Mouse (Mus musculus) mouse embryonic stem cell (cell line): ENCODE data around the gene Ulk2.
"Not testable (repeated sequence)": the region's sequence is repeated elsewhere in the genome, so short reads cannot be mapped to it uniquely, and the experiment has no call there.

Source experiments
- in situ Hi-C, 2 experiments: fragments of 300-500 bp; cut with MboI; formaldehyde crosslinking; loops; 1 replicate in 1 of 2; 3 replicates in 1 of 2; pipeline ENCODE4 v1.14.3; 2019 to 2020; ENCODE audit warnings: low sequenced_read_pairs in 2 of 2, low pct_unique_long_range_greater_than_20kb in 1 of 2, mixed read lengths in 1 of 2; ENCODE audit not compliant: unreplicated experiment in 1 of 2

Ulk2 gene

GRCm38 (mm10) chr11:61782526-61782925 lies 72.3 kb downstream of the Ulk2 start:
- in situ Hi-C loops: not testable (repeated sequence)

GRCm38 (mm10) chr11:61774551-61775149 lies 80.2 kb downstream of the Ulk2 start:
- in situ Hi-C loops: no loop called here

- in situ Hi-C loops: no loop called here
These were observed 93.1 kb downstream of the Ulk2 start, which contains the start of gene Prpsap2 for GRCm38 (mm10) chr11:61761584-61762407. Gene Prpsap2, minus strand, starts transcription at chr11:61762088.

GRCm38 (mm10) chr11:61760518-61760917 lies 94.4 kb downstream of the Ulk2 start:
- in situ Hi-C loops: no loop called here

- in situ Hi-C loops: no loop called here
These were observed 97.7 kb downstream of the Ulk2 start for GRCm38 (mm10) chr11:61757151-61757550.

- in situ Hi-C loops: no loop called here
These were observed 103.3 kb downstream of the Ulk2 start for GRCm38 (mm10) chr11:61751612-61752011.

- in situ Hi-C loops: no loop called here
These were observed 107.7 kb downstream of the Ulk2 start for GRCm38 (mm10) chr11:61747161-61747560.

- in situ Hi-C loops: no loop called here
These were observed 109.1 kb downstream of the Ulk2 start for GRCm38 (mm10) chr11:61745781-61746180.

GRCm38 (mm10) chr11:61744460-61744859 lies 110.4 kb downstream of the Ulk2 start:
- in situ Hi-C loops: no loop called here

- in situ Hi-C loops: no loop called here
These were observed 111.1 kb downstream of the Ulk2 start for GRCm38 (mm10) chr11:61743768-61744167.

GRCm38 (mm10) chr11:61740500-61740899 lies 114.4 kb downstream of the Ulk2 start:
- in situ Hi-C loops: no loop called here

GRCm38 (mm10) chr11:61737290-61737689 lies 117.6 kb downstream of the Ulk2 start:
- in situ Hi-C loops: no loop called here

GRCm38 (mm10) chr11:61732672-61733071 lies 122.2 kb downstream of the Ulk2 start:
- in situ Hi-C loops: no loop called here

- in situ Hi-C loops: no loop called here
These were observed 126.8 kb downstream of the Ulk2 start for GRCm38 (mm10) chr11:61728037-61728436.
